Mouse (Mus musculus): ENCODE data around the gene Cmya5.

- no peak for TF ChIP-seq CTCF (IDR thresholded peaks at IDR 0.05; ENCODE audit: low read depth)
- no peak for TF ChIP-seq EP300 (IDR thresholded peaks at IDR 0.05; ENCODE audit: low read depth)
Measured at GRCm38 (mm10) chr13:93130674-93131073, 13.8 kb downstream of the Cmya5 start.

All from liver, embryonic 14.5 days (tissue).